Comparison of ENCODE assay signal across 16 mouse cellular contexts in genomic region chr16:55259719-55260118, GRCm38 (mm10). TPM values are rescaled to one million over a fixed set of nuclear protein-coding genes. Genes with fewer than 3 reads are reported as not detected.
DNase-seq lines count a peak whose midpoint lies in the region; ATAC-seq and TF ChIP-seq lines count a peak whose summit lies in the region.
"Had no signal": no experiment of that assay in that cellular context is flagged by ENCODE, and none has a peak within 500 bp of the region (broad histone marks: within the 10 kb centered on the region; RNA-seq: fewer than 3 reads in every experiment).

No protein-coding gene starts in this region.

- no peak overlapping the region for H3K4me2 ChIP-seq in limb, embryonic 11.5 days (ENCODE audit: low read depth, severe bottlenecking)
- H3K4me2 ChIP-seq: embryonic facial prominence, embryonic 13.5 days; lung, embryonic 14.5 days had no signal

- peak overlapping the region; percentile 65; the same call in 1 of the 2 replicates for H3K27ac ChIP-seq in layer of hippocampus, adult 2 months
- H3K27ac ChIP-seq in limb, embryonic 11.5 days (replicated peaks; ENCODE audit: low read depth, low read length), result 0 out of 2 replicates have a peak overlapping the region, but pooled peaks have one; percentile 14
- H3K27ac ChIP-seq in thymus, adult 2 months (ENCODE audit: control insufficient read depth, insufficient read depth, low read length), result no peak overlapping the region
- H3K27ac ChIP-seq: embryonic facial prominence, embryonic 13.5 days; kidney, postnatal 0 days had no signal

- H3K36me3 ChIP-seq in limb, embryonic 11.5 days (ENCODE audit: control insufficient read depth, insufficient read depth, low read length), result no peaks in the 10 kb centered on the region
- no peaks in the 10 kb centered on the region for H3K36me3 ChIP-seq in thymus, adult 2 months (ENCODE audit: control insufficient read depth, insufficient read depth, low read length)
- H3K36me3 ChIP-seq: embryonic facial prominence, embryonic 13.5 days had no signal

- H3K4me3 ChIP-seq in layer of hippocampus, adult 2 months, result no peak overlapping the region; the same call in 1 of the 2 replicates
- no peak overlapping the region for H3K4me3 ChIP-seq in limb, embryonic 11.5 days (ENCODE audit: low read depth, low read length)
- H3K4me3 ChIP-seq in thymus, adult 2 months (ENCODE audit: control insufficient read depth, insufficient read depth, low read length), result no peak overlapping the region
- H3K4me3 ChIP-seq: embryonic facial prominence, embryonic 13.5 days had no signal

- no peaks in the 10 kb centered on the region for H3K27me3 ChIP-seq in limb, embryonic 11.5 days (ENCODE audit: control insufficient read depth, insufficient read depth, low read length)
- H3K27me3 ChIP-seq in thymus, adult 2 months (ENCODE audit: control insufficient read depth, insufficient read depth, low read length), result no peaks in the 10 kb centered on the region
- H3K27me3 ChIP-seq: embryonic facial prominence, embryonic 13.5 days had no signal

- WGBS in limb, embryonic 11.5 days, result 83% methylated on average over 6 of the region's 6 CpGs
- 94% methylated on average over 6 of the region's 6 CpGs for WGBS in thymus, adult 2 months

- no peak for ATAC-seq in limb, embryonic 11.5 days (ENCODE audit: insufficient number of reproducible peaks, low FRiP score, low TSS enrichment, low read depth)
- ATAC-seq: Patski had no signal

- H3K4me1 ChIP-seq in limb, embryonic 11.5 days (ENCODE audit: control insufficient read depth, insufficient read depth, low read length), result peaks cover 10% of the 10 kb centered on the region; the same call in 1 of the 2 replicates
- no peaks in the 10 kb centered on the region for H3K4me1 ChIP-seq in thymus, adult 2 months (replicated peaks; ENCODE audit: control insufficient read depth, insufficient read depth, low read length)

- peak; percentile 40 for DNase-seq in right cerebral cortex, adult 2 months (ENCODE audit: low spot score in 2 of 2)
- no peak for DNase-seq in right cerebral cortex, postnatal 14 days
- DNase-seq in layer of hippocampus, adult 2 months (ENCODE audit: low spot score in 2 of 2), result peak in 1 of 2 experiments; percentile 60
- DNase-seq in limb, embryonic 11.5 days (ENCODE audit: low spot score), result no peak
- no peak for DNase-seq in thymus, adult 2 months
- no peak for DNase-seq in lung, postnatal 14 days
- DNase-seq in testis, postnatal 10 days (ENCODE audit: low spot score), result no peak
- DNase-seq: adrenal gland, adult 8-10 months; cerebellum, postnatal 36 days; lung, embryonic 14.5 days; spleen, adult 18-20 months had no signal

- H3K9ac ChIP-seq in limb, embryonic 11.5 days (ENCODE audit: low read length), result no peak overlapping the region
- H3K9ac ChIP-seq: embryonic facial prominence, embryonic 13.5 days; lung, embryonic 14.5 days had no signal

- no peak for TF ChIP-seq CTCF in layer of hippocampus, adult 2 months (conservative IDR thresholded peaks at IDR 0.05)
- no peak for TF ChIP-seq CTCF in thymus, adult 2 months (IDR thresholded peaks at IDR 0.05; ENCODE audit: borderline replicate concordance, control insufficient read depth, extremely low read depth, insufficient read depth, low read length, poor library complexity)

- no peaks in the 10 kb centered on the region for H3K9me3 ChIP-seq in limb, embryonic 11.5 days (ENCODE audit: control insufficient read depth, low read length)
- H3K9me3 ChIP-seq: embryonic facial prominence, embryonic 13.5 days had no signal

- TF ChIP-seq POLR2A in thymus, adult 2 months (IDR thresholded peaks at IDR 0.05; ENCODE audit: control insufficient read depth, extremely low read depth, insufficient read depth, low read length, poor library complexity), result no peak

RNA-seq across cellular contexts. Expression of gene Zpld1, which starts 38.1 kb away (rescaled TPM):
- under 1 TPM; 0.59 to 0.71 TPM for total RNA-seq in layer of hippocampus, adult 2 months (2021)
- polyA plus RNA-seq in limb, embryonic 11.5 days (2014; fragmentation: Nextera tagmentation; extraction: Ambion mirVana), result 1.2 and 2.1 TPM in 2 replicates
- polyA plus RNA-seq in thymus, adult 2 months (2012; rRNA removed), result not detected in 2 replicates
- total RNA-seq: adrenal gland, adult 8-10 months; granulocyte monocyte progenitor cell, adult 5-6 weeks had no signal
- polyA plus RNA-seq: heart, embryonic 16.5 days had no signal

Comparison
In these comparisons a context has a peak if more than half of its experiments do, and no peak if none do; other contexts are left out.
1. DNase-seq: peak in right cerebral cortex, adult 2 months (2 of 2); none in right cerebral cortex, postnatal 14 days (single experiment), limb, embryonic 11.5 days (single experiment), thymus, adult 2 months (single experiment), lung, postnatal 14 days (single experiment) and testis, postnatal 10 days (single experiment).